Mouse (Mus musculus) effector memory CD4-positive, alpha-beta T cell, adult 7 months (primary cell): ENCODE measurements around the gene Lamtor5. TPM values are rescaled to one million over a fixed set of nuclear protein-coding genes. Genes with fewer than 3 reads are reported as not detected.

Source experiments
- polyA plus RNA-seq: library from polyadenylated mRNA; unstranded; fragments of 100-300 nt; shearing (Covaris generic); gene quantifications from one replicate; pipeline ENCODE4 v1.2.1, GENCODE M21; 2017

The Lamtor5 gene
- 98.2 TPM for polyA plus RNA-seq

DNA sequence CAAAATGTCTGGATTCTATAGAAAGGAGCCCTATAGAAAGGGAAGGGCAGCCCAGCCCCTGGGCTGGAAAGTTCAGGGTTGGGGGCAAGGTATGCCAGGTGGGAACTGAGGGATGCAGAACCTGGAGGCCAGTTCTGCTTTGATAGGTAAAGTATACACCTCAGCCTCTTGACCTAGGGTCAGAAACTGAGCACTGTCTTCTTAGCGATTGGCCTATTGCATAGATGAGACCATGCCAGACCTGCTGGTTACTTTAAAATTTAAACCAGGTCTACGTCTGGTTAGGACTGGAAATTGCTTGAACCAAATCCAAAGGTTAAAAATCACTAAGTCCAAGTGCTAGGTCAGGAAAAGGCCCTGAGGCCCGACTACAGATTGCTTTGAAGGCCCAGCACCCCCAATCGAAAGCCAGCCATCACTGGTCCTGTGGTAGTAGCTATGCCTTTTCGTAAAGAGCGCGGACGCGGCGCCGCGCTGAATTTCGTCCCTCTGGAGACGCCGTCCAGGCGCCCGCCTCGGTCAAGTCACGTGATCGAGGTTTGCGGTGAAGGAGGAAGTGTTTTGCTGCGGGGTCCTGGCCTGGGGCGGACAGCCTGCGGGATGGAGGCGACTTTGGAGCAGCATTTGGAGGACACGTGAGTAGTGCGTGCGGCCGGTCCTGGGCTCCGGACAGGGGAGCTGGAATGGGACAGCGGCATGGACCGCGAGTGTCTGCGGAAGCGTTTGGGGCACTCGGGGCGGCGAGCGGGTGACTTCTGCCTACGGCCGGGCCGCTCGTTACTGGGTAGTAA lies at the start of gene Lamtor5:
Lamtor5 (plus strand) TSS at position 380 of the 791 bp plus-strand sequence.

DNA sequence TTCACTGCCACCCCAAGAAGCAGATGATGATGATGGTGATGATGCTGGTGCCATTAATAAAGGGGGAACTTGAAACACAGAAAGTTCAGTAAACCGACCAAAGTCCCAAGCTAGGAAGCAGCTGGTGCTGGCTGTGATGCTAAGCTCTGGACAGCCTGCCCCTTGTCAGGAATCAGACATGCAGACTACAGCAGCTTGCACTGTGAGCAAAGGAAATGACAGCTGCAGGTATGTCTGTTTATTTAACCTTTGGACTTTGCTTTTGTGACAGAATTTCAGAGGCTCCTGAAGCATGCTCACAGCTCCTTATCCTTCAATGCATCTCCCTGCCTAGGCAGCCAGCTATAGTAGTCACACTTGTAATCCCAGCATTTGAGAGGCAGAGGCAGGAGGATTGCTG lies 48.1 kb upstream of the Lamtor5 start, which contains the start of gene A630076J17Rik:
A630076J17Rik (plus strand) TSS at position 88 of the 400 bp plus-strand sequence.

DNA sequence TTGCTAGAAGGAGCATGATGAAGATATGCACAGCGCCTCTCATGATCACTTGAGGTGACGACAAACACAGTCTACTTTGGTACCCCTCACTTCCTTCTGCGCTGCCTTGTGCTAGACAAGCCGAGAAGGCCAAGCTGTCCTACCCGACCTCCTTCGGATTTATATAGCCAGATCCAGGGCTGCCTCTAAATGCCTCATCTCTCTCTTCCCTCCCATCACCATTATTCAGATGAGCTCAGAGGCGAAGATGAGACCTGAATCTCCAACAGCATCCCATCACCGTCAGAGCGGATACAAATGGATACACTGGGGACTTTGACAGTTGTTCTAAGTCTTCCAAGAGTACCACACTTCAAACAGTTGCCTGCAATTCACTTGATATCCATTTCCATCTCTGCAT lies 39.1 kb upstream of the Lamtor5 start, which contains the start of gene Prok1:
Prok1 (minus strand) TSS at position 101 of the 400 bp plus-strand sequence.

DNA sequence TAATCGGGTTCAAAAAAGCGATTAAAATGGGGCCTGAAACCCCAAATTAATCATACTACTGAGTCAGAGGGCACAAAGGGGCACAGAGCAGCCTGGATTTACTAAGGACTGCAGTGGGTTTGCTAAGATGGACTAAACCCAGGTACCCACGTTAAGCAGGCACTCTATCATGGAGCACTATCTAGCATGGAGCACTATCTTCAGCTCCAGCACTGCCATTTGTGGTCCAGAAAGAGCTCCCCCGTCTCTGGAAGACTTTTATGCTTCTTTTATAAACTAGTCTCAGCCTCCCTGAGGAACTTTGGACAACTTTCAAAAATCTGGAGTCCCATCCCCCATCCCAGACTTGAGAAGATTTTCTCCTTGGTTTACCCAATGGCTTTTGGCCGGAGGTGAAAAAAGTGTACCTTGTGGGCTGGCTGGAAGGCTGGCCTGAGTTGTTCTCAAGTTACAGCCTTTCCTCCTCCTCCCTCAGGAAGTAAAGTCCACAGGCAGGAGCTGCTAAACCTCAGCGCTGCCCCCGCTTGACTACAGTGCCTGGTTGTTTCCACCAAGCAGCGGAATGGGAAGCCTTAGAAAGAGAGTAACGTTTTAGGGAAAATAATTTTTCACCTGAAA lies 12.2 kb downstream of the Lamtor5 start, which contains the start of gene Slc16a4:
Slc16a4 (plus strand) TSS at position 467 of the 618 bp plus-strand sequence.

Other genes with a start within 250 kb of the Lamtor5 start
- 33.0 TPM for gene Kcna3, start 242.7 kb upstream of the Lamtor5 start, polyA plus RNA-seq
- gene Kcna2, start 177.7 kb upstream of the Lamtor5 start, polyA plus RNA-seq = 0.05 TPM
- not detected for gene Kcna10, start 95.8 kb upstream of the Lamtor5 start, polyA plus RNA-seq
- gene Cym, start 57.1 kb upstream of the Lamtor5 start, polyA plus RNA-seq = not detected
- not detected for gene A630076J17Rik, start 48.2 kb upstream of the Lamtor5 start, polyA plus RNA-seq
- gene Prok1, start 39.2 kb upstream of the Lamtor5 start, polyA plus RNA-seq = 0.50 TPM
- gene Slc16a4, start 12.4 kb downstream of the Lamtor5 start, polyA plus RNA-seq = 0.18 TPM
- 14.9 TPM for gene Rbm15, start 54.8 kb downstream of the Lamtor5 start, polyA plus RNA-seq
- gene Kcnc4, start 180.7 kb downstream of the Lamtor5 start, polyA plus RNA-seq = not detected
- gene Slc6a17, start 239.2 kb downstream of the Lamtor5 start, polyA plus RNA-seq = not detected